Mouse (Mus musculus) spleen, adult 2 months (tissue): Measurements from ENCODE around the gene Hbq1a. TPM values are rescaled to one million over a fixed set of nuclear protein-coding genes. Genes with fewer than 3 reads are reported as not detected.
"Not testable (repeated sequence)": the region's sequence is repeated elsewhere in the genome, so short reads cannot be mapped to it uniquely, and the experiment has no call there.

Source experiments
- DNase-seq, 2 experiments: peaks; one replicate each; pipeline versions ENCODE4 v3.0.0 to v3.0.0-alpha.2; 2012 to 2021; ENCODE audit warnings: low spot score in 2 of 2, low read depth in 1 of 2
- H3K27ac ChIP-seq: fragments of 200-500 bp; 2 replicates; pipeline ENCODE4 v1.5.1; 2012; ENCODE audit warnings: low read length, inconsistent platforms; ENCODE audit not compliant: insufficient read depth
- H3K27me3 ChIP-seq: fragments of 200-500 bp; 2 replicates; pipeline ENCODE4 v1.6.1; 2012; ENCODE audit warnings: mild to moderate bottlenecking, moderate library complexity, low read length, inconsistent platforms; ENCODE audit not compliant: control insufficient read depth, insufficient read depth
- H3K36me3 ChIP-seq: fragments of 200-500 bp; 2 replicates; pipeline ENCODE4 v1.6.1; 2012; ENCODE audit warnings: mild to moderate bottlenecking, low read length, inconsistent platforms; ENCODE audit not compliant: control insufficient read depth, insufficient read depth
- H3K4me1 ChIP-seq: fragments of 200-500 bp; 2 replicates; pipeline ENCODE4 v1.6.1; 2011; ENCODE audit warnings: inconsistent platforms; ENCODE audit not compliant: control insufficient read depth, insufficient read depth, insufficient read length
- H3K4me3 ChIP-seq: fragments of 200-500 bp; 2 replicates; pipeline ENCODE4 v1.5.1; 2011; ENCODE audit warnings: mild to moderate bottlenecking, inconsistent platforms; ENCODE audit not compliant: insufficient read depth, insufficient read length; ENCODE audit errors: extremely low read depth
- CTCF ChIP-seq: fragments of 200-500 bp; IDR thresholded peaks from 2 replicates; pipeline ENCODE4 v1.5.1; 2011; ENCODE audit warnings: mild to moderate bottlenecking, inconsistent platforms; ENCODE audit not compliant: insufficient read depth, insufficient read length, insufficient replicate concordance; ENCODE audit errors: extremely low read depth
- POLR2A ChIP-seq: fragments of 200-500 bp; IDR thresholded peaks from 2 replicates; pipeline ENCODE4 v1.6.1; 2011; ENCODE audit warnings: low read depth, low read length, inconsistent platforms
- WGBS: fragments of 180-500 bp; shearing (Covaris S2); methylation state at CpG from one replicate; pipeline ENCODE4 v1.1.7; 2018; 5-methylcytosine and 5-hydroxymethylcytosine counted together
- polyA plus RNA-seq: library from polyadenylated mRNA; depleted of rRNA; stranded (reverse); fragments of >200 nt; gene quantifications from 2 replicates; pipeline ENCODE4 v1.2.3, GENCODE M21; 2012; rRNA removed

The Hbq1a gene
- 6.4 and 12.1 TPM in 2 replicates for polyA plus RNA-seq

DNA sequence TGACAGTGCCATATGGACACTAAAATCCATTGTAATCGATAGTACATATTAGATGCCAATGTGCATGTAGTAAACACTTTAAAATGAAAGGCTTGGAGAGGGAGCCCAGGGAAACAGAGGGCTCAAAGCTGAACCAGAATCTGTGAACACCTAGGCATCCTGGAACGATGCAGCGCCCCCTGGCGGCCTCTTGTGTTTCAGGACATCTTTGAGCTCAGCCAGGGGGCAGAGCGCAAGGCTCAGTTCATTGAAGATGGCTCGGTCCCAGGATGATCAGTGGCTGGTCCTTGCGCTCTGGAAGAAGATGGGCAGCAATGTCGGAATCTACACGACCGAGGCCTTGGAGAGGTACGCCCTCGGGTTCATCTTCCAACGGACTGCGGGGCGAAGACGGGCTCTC, at the start of gene Hbq1a:
Hbq1a (plus strand) TSS at position 205 of the 400 bp plus-strand sequence.
- H3K4me3 ChIP-seq, H3K4me1 ChIP-seq, H3K27ac ChIP-seq, H3K27me3 ChIP-seq, H3K36me3 ChIP-seq: not testable (repeated sequence)
- DNase-seq, result peak in 1 of 2 experiments; percentile 25
- peak; percentile 40; the same call in 1 of the 2 replicates for TF ChIP-seq CTCF
- WGBS, result 8% methylated on average over 16 of the region's 16 CpGs

DNA sequence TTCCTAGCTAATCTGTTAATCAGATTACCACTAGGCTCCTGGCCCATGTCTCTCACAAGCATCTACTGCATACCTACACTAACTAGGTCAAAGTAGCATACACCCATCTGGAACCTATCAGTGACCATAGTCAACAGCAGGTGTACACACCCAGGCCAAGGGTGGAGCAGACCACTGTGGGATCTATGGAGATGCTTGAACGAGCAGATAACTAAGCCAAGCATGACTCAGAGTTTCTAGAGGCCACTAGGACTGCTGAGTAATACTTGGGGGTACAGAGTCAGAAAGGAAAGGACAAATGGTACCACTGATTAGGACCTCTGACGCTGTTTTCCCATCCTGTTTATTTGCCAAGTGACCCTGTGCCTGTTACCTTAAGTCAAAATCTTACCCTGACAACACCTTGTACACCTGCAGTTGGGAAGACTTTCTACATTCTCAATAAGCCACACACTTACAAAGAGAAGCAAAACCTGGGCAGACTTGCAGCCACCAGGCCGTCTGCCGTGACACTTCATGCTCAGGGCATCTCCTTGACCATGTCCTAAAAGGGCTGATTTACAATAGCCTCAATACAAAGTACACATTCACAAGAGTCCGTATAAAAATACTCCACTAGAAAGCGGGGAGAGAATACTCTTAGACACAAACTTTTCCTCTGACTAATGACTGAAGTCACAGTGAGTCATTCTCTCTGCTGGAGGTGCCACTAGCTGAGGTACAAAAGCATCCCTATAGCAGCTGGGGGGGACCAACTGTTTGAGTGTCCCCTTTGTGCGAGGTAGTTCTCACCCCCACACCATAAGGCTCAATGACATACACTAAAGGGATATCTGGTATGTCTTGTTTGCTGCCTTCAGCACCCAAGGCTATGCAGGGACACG, 48.7 kb upstream of the Hbq1a start:
- Histone ChIP-seq H3K36me3 (peaks cover 25% of the 10 kb centered on the region), H3K27ac (peak overlapping the region; percentile 28; the same call in 1 of the 2 replicates), H3K4me3 (no peak overlapping the region), H3K4me1 (no peaks in the 10 kb centered on the region), H3K27me3 (no peaks in the 10 kb centered on the region)
- TF ChIP-seq POLR2A, result no peak
- TF ChIP-seq CTCF, result no peak
- no peak for DNase-seq
- WGBS, result 92% methylated on average over 8 of the region's 8 CpGs

DNA sequence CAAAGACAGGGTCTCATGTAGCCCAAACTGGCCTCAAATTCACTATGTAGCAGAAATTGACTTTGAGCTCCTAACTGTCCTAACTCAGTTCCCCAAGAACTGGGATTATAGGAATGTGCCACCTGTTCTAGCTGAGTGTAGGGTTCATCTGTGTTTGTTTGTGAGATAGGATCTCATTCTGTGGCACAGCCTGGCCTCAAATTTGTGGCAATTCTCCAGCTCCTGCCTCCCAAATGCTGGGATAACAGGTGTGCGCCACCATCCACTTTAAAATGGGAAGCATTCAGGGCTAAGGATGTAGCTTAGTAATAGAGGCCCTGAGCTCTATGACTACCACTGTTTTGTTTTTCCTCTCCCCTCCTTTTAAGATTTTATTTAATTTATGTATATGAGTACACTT, 46.7 kb upstream of the Hbq1a start:
- H3K4me1 ChIP-seq, result no peaks in the 10 kb centered on the region
- DNase-seq, result no peak
- H3K36me3 ChIP-seq, result peaks cover 16% of the 10 kb centered on the region
- no peaks in the 10 kb centered on the region for H3K27me3 ChIP-seq
- no peak overlapping the region for H3K4me3 ChIP-seq
- WGBS, result 100% methylated on average over 1 of the region's 1 CpGs
- no peak overlapping the region for H3K27ac ChIP-seq
- TF ChIP-seq CTCF (no peak), POLR2A (no peak)

DNA sequence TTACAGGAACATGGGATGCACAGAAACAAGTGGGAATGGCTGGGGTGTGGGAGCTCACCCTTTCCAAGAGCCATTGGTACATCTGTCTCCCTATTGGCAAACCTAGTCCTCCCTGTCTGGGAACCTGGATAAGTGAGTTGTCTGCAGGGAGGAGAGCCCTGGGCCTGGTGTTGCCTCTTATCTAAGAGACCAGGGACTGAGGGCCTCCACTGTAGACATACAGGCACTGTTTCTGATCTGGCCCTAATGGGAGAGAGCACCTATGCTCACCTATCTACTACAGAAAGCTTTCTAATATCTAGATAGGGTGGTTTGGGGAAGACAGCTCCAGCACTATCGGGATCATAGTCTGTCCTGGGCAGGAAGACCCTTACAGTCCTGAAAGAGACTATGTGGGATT, 43.7 kb upstream of the Hbq1a start:
- Histone ChIP-seq H3K4me1 (no peaks in the 10 kb centered on the region), H3K36me3 (peaks cover 13% of the 10 kb centered on the region), H3K27me3 (no peaks in the 10 kb centered on the region), H3K4me3 (no peak overlapping the region), H3K27ac (no peak overlapping the region)
- TF ChIP-seq CTCF (no peak), POLR2A (no peak)
- 86% methylated on average over 1 of the region's 1 CpGs for WGBS
- DNase-seq, result no peak

DNA sequence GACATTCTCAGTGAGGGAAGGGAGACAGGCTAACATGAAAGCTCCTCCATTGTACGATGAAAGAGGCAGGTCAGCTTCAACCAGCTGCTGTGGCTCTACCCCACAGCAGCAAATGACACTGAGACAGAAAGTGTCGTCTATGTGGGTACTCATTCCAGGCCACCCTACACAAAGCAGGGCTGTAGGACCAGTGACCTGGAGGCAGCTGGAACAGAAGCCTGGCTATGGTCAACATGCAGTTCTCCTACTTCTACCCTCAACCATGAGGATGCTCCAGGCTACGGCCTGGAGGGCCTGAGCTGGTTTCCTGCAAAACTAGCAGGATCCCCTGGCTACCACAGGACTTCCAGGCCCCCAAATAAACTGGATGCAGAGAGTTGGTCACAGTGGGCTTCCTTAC, 43.3 kb upstream of the Hbq1a start:
- WGBS, result 88% methylated on average over 3 of the region's 3 CpGs
- Histone ChIP-seq H3K4me1 (no peaks in the 10 kb centered on the region), H3K36me3 (peaks cover 14% of the 10 kb centered on the region), H3K27ac (peak overlapping the region; percentile 7; the same call in 1 of the 2 replicates), H3K27me3 (no peaks in the 10 kb centered on the region), H3K4me3 (no peak overlapping the region)
- no peak for DNase-seq
- no peak for TF ChIP-seq POLR2A
- no peak for TF ChIP-seq CTCF

DNA sequence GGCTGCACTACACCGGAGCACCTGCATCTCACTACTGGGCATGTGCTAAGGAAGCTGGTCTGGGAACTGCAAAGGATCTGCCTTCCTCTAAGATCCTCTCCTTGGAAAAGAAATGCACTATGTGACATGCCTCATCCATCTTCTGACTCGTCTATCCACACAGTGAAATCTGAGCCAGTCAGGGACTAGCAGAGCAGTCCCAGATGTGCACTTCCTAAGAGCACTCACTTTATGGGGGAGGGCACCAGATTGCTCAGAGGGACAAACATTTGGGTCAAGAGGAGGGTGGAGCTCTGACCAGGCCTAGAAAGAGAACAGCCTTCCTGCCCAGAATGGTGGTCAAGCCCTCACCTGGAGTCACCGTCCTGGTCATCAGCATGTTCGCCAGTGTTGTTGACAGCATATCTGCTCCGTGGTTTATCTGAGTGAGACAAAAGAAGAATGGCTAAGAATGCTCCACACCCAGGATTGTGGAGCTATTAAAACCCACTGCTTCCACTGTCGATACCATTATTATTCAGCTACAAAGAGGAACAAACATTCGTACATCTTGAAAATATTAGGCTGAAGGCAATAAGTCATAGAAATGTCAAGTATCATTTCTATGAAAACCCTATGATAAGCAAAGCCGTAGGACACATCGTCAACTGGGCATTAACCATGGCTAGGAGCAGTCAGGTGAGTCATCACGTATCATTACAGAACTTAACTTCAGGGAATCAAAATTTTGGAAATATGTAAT, 37.0 kb upstream of the Hbq1a start:
- H3K4me1 ChIP-seq, result no peaks in the 10 kb centered on the region
- WGBS, result 92% methylated on average over 10 of the region's 10 CpGs
- DNase-seq, result no peak
- no peak overlapping the region for H3K4me3 ChIP-seq
- H3K27ac ChIP-seq, result no peak overlapping the region
- H3K36me3 ChIP-seq, result peaks cover 10% of the 10 kb centered on the region
- no peaks in the 10 kb centered on the region for H3K27me3 ChIP-seq
- TF ChIP-seq POLR2A, result no peak
- no peak for TF ChIP-seq CTCF
